Mouse (Mus musculus): ENCODE data around the gene Gm20517.

DNA sequence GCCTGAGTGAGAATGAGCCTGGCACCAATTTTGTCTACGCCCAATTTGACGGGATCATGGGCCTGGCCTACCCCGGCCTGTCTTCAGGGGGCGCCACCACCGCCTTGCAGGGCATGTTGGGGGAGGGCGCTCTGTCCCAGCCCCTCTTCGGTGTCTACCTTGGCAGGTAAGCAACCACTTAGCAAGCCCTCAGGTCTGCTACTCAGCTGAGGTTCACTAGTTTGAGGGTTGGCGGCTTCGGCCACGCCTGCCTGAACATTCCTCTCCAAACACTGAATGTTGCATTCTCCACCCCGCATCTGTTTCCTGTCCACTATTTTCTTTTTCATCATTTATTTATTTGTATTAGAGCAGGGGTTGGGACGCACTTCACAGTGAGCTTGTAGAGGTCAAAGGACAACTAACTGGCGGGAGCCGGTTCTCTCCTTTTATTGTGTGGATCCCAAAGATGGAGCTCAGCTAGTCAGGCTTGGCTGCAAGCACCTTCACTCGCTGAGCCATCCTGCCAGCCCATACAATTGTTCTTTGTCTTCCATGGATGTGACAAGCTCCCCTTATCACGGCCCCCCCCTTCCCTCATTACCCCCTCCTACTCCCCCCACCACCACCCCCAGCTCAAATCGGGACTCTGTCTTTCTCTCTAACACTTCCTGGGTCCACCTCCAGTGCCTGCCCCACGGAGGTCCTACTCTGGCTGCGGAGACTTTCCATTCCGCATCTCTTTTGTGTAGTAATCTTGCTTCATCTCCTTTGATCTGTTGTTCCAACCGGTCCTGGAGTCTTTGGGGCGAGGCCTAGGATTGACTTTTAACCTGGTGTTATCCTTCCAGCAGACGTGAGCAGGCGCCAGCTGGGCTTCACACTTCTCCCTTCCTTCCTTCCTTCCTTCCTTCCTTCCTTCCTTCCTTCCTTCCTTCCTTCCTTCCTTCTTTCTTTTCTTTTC, 119.5 kb downstream of the Gm20517 start:
- TF ChIP-seq CTCF (IDR thresholded peaks at IDR 0.05; ENCODE audit: borderline replicate concordance, insufficient read depth, low read length): no peak
- no peak for TF ChIP-seq POLR2A (IDR thresholded peaks at IDR 0.05; ENCODE audit: low read depth, low read length)

Measured in embryonic fibroblast, embryonic 13.5 days (primary cell).